Mouse (Mus musculus) limb, embryonic 13.5 days (tissue): ENCODE results near the gene Egfr. TPM values are rescaled to one million over a fixed set of nuclear protein-coding genes. Genes with fewer than 3 reads are reported as not detected.

Experiments
- ATAC-seq: fragments of 200-750 bp; cut with Nextera tagmentation; 2 replicates; pipeline ENCODE4 v1.8.0; 2017; ENCODE audit warnings: low read depth, moderate number of reproducible peaks, moderate TSS enrichment; ENCODE audit not compliant: low FRiP score
- H3K27ac ChIP-seq: fragments of 300-500 bp; sonication (generic); 2 replicates; pipeline ENCODE4 v1.5.1; 2015; ENCODE audit warnings: inconsistent platforms, mild to moderate bottlenecking, moderate library complexity
- H3K27me3 ChIP-seq: fragments of 300-500 bp; sonication (generic); 2 replicates; pipeline ENCODE4 v1.6.1; 2015; ENCODE audit warnings: mild to moderate bottlenecking, inconsistent platforms
- H3K36me3 ChIP-seq: fragments of 300-500 bp; sonication (generic); 2 replicates; pipeline ENCODE4 v1.6.1; 2015; ENCODE audit warnings: inconsistent platforms, mild to moderate bottlenecking, moderate library complexity
- H3K4me1 ChIP-seq: fragments of 300-500 bp; sonication (generic); 2 replicates; pipeline ENCODE4 v1.6.1; 2015; ENCODE audit warnings: inconsistent platforms
- H3K4me2 ChIP-seq: fragments of 300-500 bp; sonication (generic); replicated peaks from 2 replicates; pipeline ENCODE4 v1.6.1; 2015; ENCODE audit warnings: inconsistent platforms, mild to moderate bottlenecking, moderate library complexity
- H3K4me3 ChIP-seq: fragments of 300-500 bp; sonication (generic); 2 replicates; pipeline ENCODE4 v1.5.1; 2015; ENCODE audit warnings: moderate library complexity, mild to moderate bottlenecking, inconsistent platforms
- H3K9ac ChIP-seq: fragments of 300-500 bp; sonication (generic); 2 replicates; pipeline ENCODE4 v1.6.1; 2015; ENCODE audit warnings: mild to moderate bottlenecking, inconsistent platforms
- H3K9me3 ChIP-seq: fragments of 300-500 bp; sonication (generic); 2 replicates; pipeline ENCODE4 v1.6.1; 2016; ENCODE audit warnings: inconsistent platforms
- WGBS: fragments of 180-500 bp; shearing (Covaris S2); methylation state at CpG from one replicate; pipeline ENCODE4 v1.1.7; 2015; 5-methylcytosine and 5-hydroxymethylcytosine counted together
- polyA plus RNA-seq: library from polyadenylated mRNA; unstranded; fragments of >200 nt; fragmentation: Nextera tagmentation; extraction: Ambion mirVana; gene quantifications from 2 replicates; pipeline ENCODE4 v1.2.1, GENCODE M21; 2015

The Egfr gene
- polyA plus RNA-seq, 1 experiment from 2014 or later: 16.4 TPM

GRCm38 (mm10) chr11:16914756-16915155, 162.8 kb downstream of the Egfr start:
- ATAC-seq: no peak
- Histone ChIP-seq H3K36me3 (peaks cover 27% of the 10 kb centered on the region), H3K9me3 (no peaks in the 10 kb centered on the region), H3K27me3 (no peaks in the 10 kb centered on the region), H3K4me1 (no peaks in the 10 kb centered on the region), H3K4me2 (no peak overlapping the region), H3K4me3 (no peak overlapping the region), H3K9ac (no peak overlapping the region), H3K27ac (no peak overlapping the region)
- WGBS: 57% methylated on average over 3 of the region's 3 CpGs

- peaks cover 18% of the 10 kb centered on the region for H3K36me3 ChIP-seq
- no peaks in the 10 kb centered on the region for H3K4me1 ChIP-seq
- no peaks in the 10 kb centered on the region for H3K9me3 ChIP-seq
- H3K9ac ChIP-seq: no peak overlapping the region
- no peak for ATAC-seq
- no peak overlapping the region for H3K27ac ChIP-seq
- H3K4me3 ChIP-seq: no peak overlapping the region
- H3K4me2 ChIP-seq: no peak overlapping the region
- no peaks in the 10 kb centered on the region for H3K27me3 ChIP-seq
- 76% methylated on average over 5 of the region's 5 CpGs for WGBS
Observed at GRCm38 (mm10) chr11:16915850-16916249, 163.8 kb downstream of the Egfr start.

GRCm38 (mm10) chr11:16917512-16917911, 165.5 kb downstream of the Egfr start:
- Histone ChIP-seq H3K27me3 (no peaks in the 10 kb centered on the region), H3K27ac (no peak overlapping the region), H3K36me3 (peaks cover 4% of the 10 kb centered on the region; the same call in 1 of the 2 replicates), H3K9me3 (no peaks in the 10 kb centered on the region), H3K4me1 (no peaks in the 10 kb centered on the region), H3K4me2 (no peak overlapping the region), H3K9ac (no peak overlapping the region), H3K4me3 (no peak overlapping the region)
- no peak for ATAC-seq
- 95% methylated on average over 2 of the region's 2 CpGs for WGBS

GRCm38 (mm10) chr11:16932159-16932558, 180.2 kb downstream of the Egfr start:
- ATAC-seq: no peak
- Histone ChIP-seq H3K4me3 (no peak overlapping the region), H3K4me2 (no peak overlapping the region), H3K36me3 (no peaks in the 10 kb centered on the region), H3K27me3 (no peaks in the 10 kb centered on the region), H3K9ac (no peak overlapping the region), H3K9me3 (no peaks in the 10 kb centered on the region), H3K27ac (no peak overlapping the region), H3K4me1 (0 out of 2 replicates have a peak, but pooled peaks cover 3% of the 10 kb centered on the region)
- WGBS: 93% methylated on average over 3 of the region's 3 CpGs

GRCm38 (mm10) chr11:16935577-16936236, 183.7 kb downstream of the Egfr start:
- H3K4me2 ChIP-seq: no peak overlapping the region
- no peaks in the 10 kb centered on the region for H3K36me3 ChIP-seq
- no peaks in the 10 kb centered on the region for H3K9me3 ChIP-seq
- H3K4me3 ChIP-seq: no peak overlapping the region
- WGBS: 63% methylated on average over 6 of the region's 6 CpGs
- no peak overlapping the region for H3K27ac ChIP-seq
- 0 out of 2 replicates have a peak, but pooled peaks cover 3% of the 10 kb centered on the region for H3K4me1 ChIP-seq
- no peaks in the 10 kb centered on the region for H3K27me3 ChIP-seq
- peak; percentile 48; the same call in 1 of the 2 replicates for ATAC-seq
- H3K9ac ChIP-seq: no peak overlapping the region

GRCm38 (mm10) chr11:16941103-16941793, 189.2 kb downstream of the Egfr start:
- H3K4me2 ChIP-seq: no peak overlapping the region
- ATAC-seq: no peak
- 82% methylated on average over 4 of the region's 4 CpGs for WGBS

GRCm38 (mm10) chr11:16941973-16942452, 190.0 kb downstream of the Egfr start:
- 65% methylated on average over 4 of the region's 4 CpGs for WGBS
- Histone ChIP-seq H3K27me3 (no peaks in the 10 kb centered on the region), H3K27ac (no peak overlapping the region)

More at GRCm38 (mm10) chr11:16941103-16941793, 189.2 kb downstream of the Egfr start:
- Histone ChIP-seq H3K27me3 (no peaks in the 10 kb centered on the region), H3K36me3 (no peaks in the 10 kb centered on the region), H3K9me3 (no peaks in the 10 kb centered on the region), H3K4me1 (no peaks in the 10 kb centered on the region), H3K9ac (no peak overlapping the region), H3K27ac (no peak overlapping the region), H3K4me3 (no peak overlapping the region)

GRCm38 (mm10) chr11:16943016-16943415, 191.0 kb downstream of the Egfr start:
- ATAC-seq: no peak
- Histone ChIP-seq H3K36me3 (no peaks in the 10 kb centered on the region), H3K4me2 (no peak overlapping the region), H3K27me3 (no peaks in the 10 kb centered on the region), H3K9ac (no peak overlapping the region), H3K27ac (no peak overlapping the region), H3K4me1 (no peaks in the 10 kb centered on the region), H3K4me3 (no peak overlapping the region), H3K9me3 (no peaks in the 10 kb centered on the region)
- WGBS: 84% methylated on average over 4 of the region's 4 CpGs

More at GRCm38 (mm10) chr11:16941973-16942452, 190.0 kb downstream of the Egfr start:
- no peak for ATAC-seq
- H3K9me3 ChIP-seq: no peaks in the 10 kb centered on the region
- no peak overlapping the region for H3K4me2 ChIP-seq
- H3K4me1 ChIP-seq: no peaks in the 10 kb centered on the region
- H3K9ac ChIP-seq: no peak overlapping the region
- H3K36me3 ChIP-seq: no peaks in the 10 kb centered on the region
- H3K4me3 ChIP-seq: no peak overlapping the region

GRCm38 (mm10) chr11:16948756-16949155, 196.8 kb downstream of the Egfr start:
- ATAC-seq: no peak

GRCm38 (mm10) chr11:16950226-16950975, 198.4 kb downstream of the Egfr start:
- peaks cover 9% of the 10 kb centered on the region for H3K4me1 ChIP-seq
- WGBS: 44% methylated on average over 13 of the region's 13 CpGs
- H3K27ac ChIP-seq: 0 out of 2 replicates have a peak overlapping the region, but pooled peaks have one; percentile 15
- H3K9ac ChIP-seq: peak overlapping the region; percentile 62
- no peaks in the 10 kb centered on the region for H3K9me3 ChIP-seq
- peak overlapping the region; percentile 58 for H3K4me2 ChIP-seq
- H3K27me3 ChIP-seq: no peaks in the 10 kb centered on the region
- no peaks in the 10 kb centered on the region for H3K36me3 ChIP-seq
- H3K4me3 ChIP-seq: peak overlapping the region; percentile 70
- ATAC-seq: no peak; the same call in 1 of the 2 replicates

More at GRCm38 (mm10) chr11:16948756-16949155, 196.8 kb downstream of the Egfr start:
- H3K36me3 ChIP-seq: no peaks in the 10 kb centered on the region
- no peak overlapping the region for H3K9ac ChIP-seq
- H3K4me2 ChIP-seq: no peak overlapping the region
- no peak overlapping the region for H3K4me3 ChIP-seq
- H3K27ac ChIP-seq: no peak overlapping the region
- H3K9me3 ChIP-seq: no peaks in the 10 kb centered on the region
- 35% methylated on average over 1 of the region's 1 CpGs for WGBS
- H3K27me3 ChIP-seq: no peaks in the 10 kb centered on the region
- H3K4me1 ChIP-seq: peaks cover 9% of the 10 kb centered on the region

- WGBS: under 1% methylated on average over 38 of the region's 38 CpGs
- H3K27me3 ChIP-seq: no peaks in the 10 kb centered on the region
- H3K4me3 ChIP-seq: peak within 1 kb of the TSS; percentile 70
- peak within 1 kb of the TSS; percentile 79 for H3K9ac ChIP-seq
- H3K27ac ChIP-seq: peak within 1 kb of the TSS; percentile 63; the same call in 1 of the 2 replicates
- H3K36me3 ChIP-seq: 0 out of 2 replicates have a peak, but pooled peaks cover under 1% of the 10 kb centered on the region
- H3K9me3 ChIP-seq: no peaks in the 10 kb centered on the region
- peak within 1 kb of the TSS; percentile 83 for H3K4me2 ChIP-seq
- peaks cover 9% of the 10 kb centered on the region for H3K4me1 ChIP-seq
- ATAC-seq: peak; percentile 100
Observed at GRCm38 (mm10) chr11:16950976-16951760, 199.2 kb downstream of the Egfr start, which contains the start of gene Fbxo48. Fbxo48 (plus strand) TSS chr11:16951375.
